10 mouse cellular contexts compared by ENCODE assay signal in genomic region chr1:104979068-104979467, GRCm38 (mm10).
DNase-seq lines count a peak whose midpoint lies in the region; ATAC-seq lines count a peak whose summit lies in the region.
"Had no signal": no experiment of that assay in that cellular context is flagged by ENCODE, and none has a peak within 500 bp of the region (broad histone marks: within the 10 kb centered on the region; RNA-seq: fewer than 3 reads in every experiment).

No protein-coding gene starts in this region.

- 0 out of 2 replicates have a peak, but pooled peaks have one; percentile 29 for ATAC-seq in forebrain, embryonic 11.5 days (replicated peaks; ENCODE audit: low FRiP score)
- ATAC-seq in forebrain, embryonic 12.5 days (ENCODE audit: low FRiP score) = no peak

- DNase-seq in forebrain, embryonic 11.5 days (ENCODE audit: low spot score) = no peak
- peak; percentile 27 for DNase-seq in layer of hippocampus, adult 11-12 months (ENCODE audit: low spot score)
- DNase-seq in layer of hippocampus, postnatal 36 days = no peak
- DNase-seq in right cerebral cortex, adult 2 months (ENCODE audit: low spot score in 2 of 2) = peak; percentile 33 to 47
- DNase-seq in right cerebral cortex, postnatal 25 days = no peak
- no peak for DNase-seq in natural killer cell, adult 2 months (ENCODE audit: low spot score in 2 of 2)
- DNase-seq in adrenal gland, postnatal 25 days = no peak
- DNase-seq: lung, adult 18-20 months had no signal

- H3K4me3 ChIP-seq in forebrain, embryonic 11.5 days (ENCODE audit: low read depth, low read length) = no peak overlapping the region
- H3K4me3 ChIP-seq in forebrain, embryonic 12.5 days (replicated peaks) = no peak overlapping the region
- H3K4me3 ChIP-seq: heart, embryonic 15.5 days had no signal

- no peaks in the 10 kb centered on the region for H3K27me3 ChIP-seq in forebrain, embryonic 11.5 days (ENCODE audit: control insufficient read depth, insufficient read depth, low read length)
- H3K27me3 ChIP-seq in forebrain, embryonic 12.5 days = no peaks in the 10 kb centered on the region
- H3K27me3 ChIP-seq: heart, embryonic 15.5 days had no signal

- no peak overlapping the region for H3K9ac ChIP-seq in forebrain, embryonic 11.5 days (ENCODE audit: low read length)
- no peak overlapping the region for H3K9ac ChIP-seq in forebrain, embryonic 12.5 days
- H3K9ac ChIP-seq: heart, embryonic 15.5 days had no signal

- H3K4me2 ChIP-seq in forebrain, embryonic 11.5 days (ENCODE audit: low read depth, low read length, severe bottlenecking) = no peak overlapping the region
- no peak overlapping the region for H3K4me2 ChIP-seq in forebrain, embryonic 12.5 days
- H3K4me2 ChIP-seq: heart, embryonic 15.5 days had no signal

- WGBS in forebrain, embryonic 11.5 days = 74% methylated on average over 2 of the region's 2 CpGs
- 54% methylated on average over 2 of the region's 2 CpGs for WGBS in forebrain, embryonic 12.5 days

- no peaks in the 10 kb centered on the region for H3K4me1 ChIP-seq in forebrain, embryonic 11.5 days (replicated peaks; ENCODE audit: control insufficient read depth, insufficient read depth, low read length)
- no peaks in the 10 kb centered on the region for H3K4me1 ChIP-seq in forebrain, embryonic 12.5 days
- H3K4me1 ChIP-seq: heart, embryonic 15.5 days had no signal

- H3K27ac ChIP-seq in forebrain, embryonic 11.5 days (ENCODE audit: low read depth, low read length) = no peak overlapping the region
- no peak overlapping the region for H3K27ac ChIP-seq in forebrain, embryonic 12.5 days
- H3K27ac ChIP-seq: heart, embryonic 15.5 days had no signal

- no peaks in the 10 kb centered on the region for H3K36me3 ChIP-seq in forebrain, embryonic 11.5 days (ENCODE audit: control insufficient read depth, insufficient read depth, low read length)
- H3K36me3 ChIP-seq in forebrain, embryonic 12.5 days (replicated peaks) = no peaks in the 10 kb centered on the region
- H3K36me3 ChIP-seq: heart, embryonic 15.5 days had no signal

- H3K9me3 ChIP-seq in forebrain, embryonic 11.5 days (ENCODE audit: control insufficient read depth, low read length) = no peaks in the 10 kb centered on the region
- H3K9me3 ChIP-seq in forebrain, embryonic 12.5 days = no peaks in the 10 kb centered on the region
- H3K9me3 ChIP-seq: heart, embryonic 15.5 days had no signal

Comparison
In these comparisons a context has a peak if more than half of its experiments do, and no peak if none do; other contexts are left out.
1. DNase-seq: peak in layer of hippocampus, adult 11-12 months (single experiment) and right cerebral cortex, adult 2 months (2 of 2); none in forebrain, embryonic 11.5 days (single experiment), layer of hippocampus, postnatal 36 days (0 of 2), right cerebral cortex, postnatal 25 days (single experiment), natural killer cell, adult 2 months (0 of 2) and adrenal gland, postnatal 25 days (single experiment).